Mouse (Mus musculus) T-cell, adult 2 months (primary cell): ENCODE data around the gene Il2.

Experiments
- DNase-seq: peaks from one replicate; pipeline ENCODE4 v3.0.0; 2022; ENCODE audit warnings: low spot score

The Il2 gene

GRCm38 (mm10) chr3:37125655-37126054, at the start of gene Il2:
Gene Il2, minus strand, starts transcription at chr3:37125959.
- peak; percentile 36 for DNase-seq

- peak; percentile 19 for DNase-seq
These were observed 49.2 kb upstream of the Il2 start for GRCm38 (mm10) chr3:37174711-37175572.

- DNase-seq, result peak; percentile 49
These were observed 47.5 kb upstream of the Il2 start for GRCm38 (mm10) chr3:37173285-37173684.

DNA sequence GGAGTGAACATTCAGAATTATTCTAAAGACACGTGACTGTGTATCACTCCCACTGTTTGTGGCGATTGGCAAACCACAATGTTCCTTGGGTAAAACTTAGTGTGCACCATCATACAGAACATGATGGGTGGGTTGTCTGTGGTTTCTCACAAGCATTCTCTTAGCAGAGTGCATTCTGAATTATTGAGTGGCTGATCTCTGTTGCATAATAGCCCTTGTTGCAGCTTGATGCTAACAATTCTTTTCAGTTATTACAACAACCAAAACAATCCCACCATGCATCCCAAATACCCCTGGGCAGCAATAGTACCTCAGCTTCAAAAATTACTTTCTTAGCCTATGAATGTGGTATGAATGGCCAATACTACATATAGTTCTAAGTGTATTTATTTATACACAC, 43.5 kb upstream of the Il2 start:
- no peak for DNase-seq

- no peak for DNase-seq
These were observed 35.3 kb upstream of the Il2 start for GRCm38 (mm10) chr3:37161096-37161495.

DNA sequence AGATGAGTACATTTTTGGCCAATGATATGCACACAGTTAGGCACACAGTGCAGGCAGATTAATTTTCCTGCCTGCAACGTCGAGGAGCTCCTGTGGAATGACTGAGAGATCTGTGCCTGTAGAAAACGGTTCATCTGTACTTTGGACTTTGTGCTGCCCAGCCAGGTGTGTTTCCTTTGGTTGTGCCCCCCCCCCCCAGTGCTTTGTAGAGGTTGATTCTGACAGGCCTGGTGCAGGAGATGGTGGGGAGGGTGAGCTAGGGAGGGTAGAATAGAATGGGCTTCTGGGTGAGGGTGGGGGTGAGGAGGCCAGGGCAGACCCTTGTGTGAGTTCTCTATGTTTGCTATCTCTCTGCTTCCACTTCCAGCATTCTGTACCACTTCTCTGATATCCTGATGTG, 32.5 kb upstream of the Il2 start:
- no peak for DNase-seq

DNA sequence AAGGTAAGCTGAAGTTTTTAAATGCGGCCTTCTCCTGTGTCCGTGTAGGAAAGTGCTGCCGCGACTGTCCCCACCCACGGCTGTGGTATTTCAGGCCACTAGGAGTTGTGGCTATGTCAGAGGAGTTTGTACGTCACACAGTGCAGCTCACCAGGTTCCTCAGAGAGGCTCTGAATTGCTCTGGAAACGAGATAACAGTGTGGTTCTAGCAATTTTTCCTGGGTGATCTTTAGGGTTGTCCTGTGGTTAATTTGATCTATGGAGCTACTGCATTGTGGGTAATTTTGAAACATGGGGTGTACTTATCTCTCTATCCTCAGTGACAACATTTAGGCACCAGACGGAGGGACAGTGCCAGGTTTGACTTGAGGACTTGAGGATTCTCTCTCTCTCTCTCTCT, 31.3 kb upstream of the Il2 start:
- DNase-seq, result no peak

GRCm38 (mm10) chr3:37154396-37154795, 28.6 kb upstream of the Il2 start:
- DNase-seq, result no peak

GRCm38 (mm10) chr3:37153004-37153403, 27.2 kb upstream of the Il2 start:
- peak; percentile 8 for DNase-seq

- DNase-seq, result peak; percentile 51
These were observed 26.5 kb upstream of the Il2 start for GRCm38 (mm10) chr3:37152274-37152673.

- DNase-seq, result no peak
These were observed 21.1 kb upstream of the Il2 start for GRCm38 (mm10) chr3:37146810-37147209.

GRCm38 (mm10) chr3:37146406-37146805, 20.6 kb upstream of the Il2 start:
- DNase-seq, result no peak

- no peak for DNase-seq
These were observed 19.2 kb upstream of the Il2 start for GRCm38 (mm10) chr3:37144979-37145378.

DNA sequence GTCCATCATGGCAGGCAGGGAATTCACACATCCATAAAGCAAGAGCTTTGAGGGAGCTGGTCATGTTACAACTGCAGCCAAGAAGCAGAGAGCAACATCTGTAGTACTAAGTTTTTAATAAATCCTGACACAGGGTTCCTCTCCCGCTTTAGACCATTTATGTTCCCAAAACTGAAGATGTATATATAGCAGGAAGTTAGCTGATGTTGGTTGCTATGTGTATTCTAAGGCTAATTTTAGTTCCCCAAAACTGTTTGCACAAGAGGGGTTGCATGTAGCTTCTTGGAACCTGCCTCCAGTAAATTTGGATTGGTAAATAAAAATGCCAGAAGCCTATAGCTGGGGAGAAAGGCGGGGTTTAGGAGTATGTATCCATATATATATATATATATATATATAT, 16.1 kb upstream of the Il2 start:
- DNase-seq, result no peak

GRCm38 (mm10) chr3:37140168-37140906, 14.6 kb upstream of the Il2 start:
- no peak for DNase-seq

DNA sequence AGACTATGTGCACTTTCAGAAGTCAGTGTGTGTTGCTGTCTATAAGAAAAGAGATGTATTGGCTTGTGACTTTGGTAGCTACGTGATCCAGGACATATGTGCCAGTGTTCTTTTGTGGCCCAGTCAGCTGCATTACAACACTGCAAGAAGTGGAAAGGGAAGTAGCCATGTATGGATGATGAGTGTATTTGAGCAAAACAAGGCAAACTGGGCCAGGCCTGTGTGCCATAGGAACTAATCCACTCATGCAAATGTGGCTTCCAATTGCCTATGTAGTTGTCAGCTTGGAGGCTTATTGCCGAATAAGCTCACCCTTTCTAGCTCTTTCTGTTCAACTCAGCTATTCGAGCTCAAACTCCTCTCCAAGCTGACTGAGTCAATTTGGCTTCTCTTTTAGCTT, 13.4 kb upstream of the Il2 start:
- no peak for DNase-seq

GRCm38 (mm10) chr3:37137231-37137630, 11.5 kb upstream of the Il2 start:
- DNase-seq, result no peak

DNA sequence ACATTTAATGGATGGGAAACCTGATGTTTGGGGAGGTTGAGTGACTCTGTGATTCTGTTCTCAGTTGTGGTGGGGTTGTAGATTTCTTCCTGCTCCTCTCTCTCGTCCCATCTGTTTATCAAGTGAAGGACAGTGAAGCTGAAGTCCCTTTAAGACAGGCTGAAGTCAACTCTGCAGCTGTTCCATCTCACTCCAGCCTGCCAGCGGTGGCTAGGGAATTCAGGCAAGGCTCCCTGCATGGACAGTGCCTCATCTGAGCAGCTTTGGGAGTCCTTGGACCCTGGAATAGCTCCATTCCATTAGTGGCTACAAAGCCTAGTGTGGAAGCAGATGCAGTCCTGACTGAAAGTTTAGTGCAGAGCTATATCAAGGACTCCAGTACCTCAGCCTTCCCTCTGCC, 3.3 kb upstream of the Il2 start:
- DNase-seq, result no peak

- no peak for DNase-seq
These were observed 2.5 kb upstream of the Il2 start for GRCm38 (mm10) chr3:37128269-37128668.

DNA sequence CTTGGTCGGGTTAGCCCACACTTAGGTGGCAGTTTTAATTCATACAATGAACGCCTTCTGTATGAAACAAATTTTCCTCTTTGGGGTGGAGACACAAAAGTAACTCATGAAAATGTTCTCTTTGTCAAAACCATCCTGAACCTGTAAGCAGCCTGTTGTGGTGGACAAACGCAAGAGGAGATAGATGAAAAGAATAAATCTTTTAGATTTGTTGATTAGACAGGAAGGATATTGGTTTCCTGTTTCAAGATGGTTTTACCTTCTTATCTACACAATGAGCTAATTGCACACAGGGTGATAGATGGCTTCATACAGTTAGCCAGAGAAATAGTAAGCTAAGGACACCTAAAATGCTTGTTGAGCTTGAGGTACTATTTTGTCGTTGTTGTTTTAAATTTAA, 403 bp upstream of the Il2 start:
- no peak for DNase-seq

DNA sequence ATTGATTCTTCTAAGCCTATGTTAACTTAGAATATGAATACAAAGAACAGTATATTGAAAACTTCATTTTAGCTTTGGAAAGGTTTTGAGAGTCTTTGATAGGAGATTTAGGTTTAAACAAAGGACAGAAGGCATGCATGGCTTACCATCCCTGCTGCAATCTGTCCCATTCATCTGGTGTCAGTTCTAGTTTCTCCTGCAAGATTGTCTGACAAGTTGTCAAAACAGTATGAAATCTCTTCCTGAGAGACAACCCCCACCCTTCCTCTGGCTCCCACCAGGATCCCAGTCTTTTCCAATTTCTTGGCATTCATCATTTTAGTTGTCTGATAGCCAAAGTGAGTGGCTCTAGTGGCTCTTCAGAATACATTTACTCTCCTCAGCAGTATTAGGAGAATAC, 35.0 kb downstream of the Il2 start:
- DNase-seq, result no peak

DNA sequence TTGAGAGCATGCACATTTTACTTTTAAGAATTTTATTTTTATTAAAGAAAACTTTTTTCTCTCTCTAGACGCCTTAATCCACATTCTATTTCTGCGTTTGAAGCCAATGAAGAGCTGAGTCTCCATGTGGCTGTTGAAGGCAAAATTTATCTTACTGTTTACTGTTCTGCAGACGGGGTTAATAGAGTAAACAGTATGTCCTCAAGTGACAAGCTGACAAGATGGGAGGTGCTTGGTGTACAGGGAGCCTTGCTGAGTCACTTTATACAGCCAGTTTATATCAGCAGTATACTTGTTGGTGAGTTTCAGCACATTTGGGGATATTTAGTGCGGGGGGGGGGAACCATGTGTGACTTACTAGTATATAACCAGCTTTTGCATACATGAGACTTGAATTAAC, 40.9 kb downstream of the Il2 start:
- DNase-seq, result no peak

DNA sequence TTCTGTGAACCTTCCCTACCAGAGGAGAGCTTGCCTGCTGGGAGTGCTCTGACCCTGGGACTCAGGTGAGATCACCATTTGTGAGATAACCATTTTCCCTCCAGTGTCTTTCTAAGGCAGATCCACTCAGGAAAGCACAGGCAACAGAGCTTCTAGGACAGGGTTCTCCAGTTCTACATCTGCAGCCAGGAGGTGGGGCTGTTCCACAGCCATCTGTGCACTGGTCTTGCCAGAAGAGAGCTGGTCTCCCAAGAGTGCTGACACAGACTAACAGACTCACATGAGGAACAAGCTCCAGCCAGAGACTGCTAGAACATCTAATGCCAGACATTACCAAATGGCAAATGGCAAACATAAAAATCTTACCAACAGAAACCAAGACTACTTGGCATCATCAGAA, 52.5 kb downstream of the Il2 start:
- peak; percentile 8 for DNase-seq
